Mouse (Mus musculus): ENCODE results near the gene Bnc2. TPM values are rescaled to one million over a fixed set of nuclear protein-coding genes. Genes with fewer than 3 reads are reported as not detected.

Gene Bnc2
- total and polyA plus RNA-seq, 2 experiments from 2014 or later = 6.4 to 15.5 TPM

DNA sequence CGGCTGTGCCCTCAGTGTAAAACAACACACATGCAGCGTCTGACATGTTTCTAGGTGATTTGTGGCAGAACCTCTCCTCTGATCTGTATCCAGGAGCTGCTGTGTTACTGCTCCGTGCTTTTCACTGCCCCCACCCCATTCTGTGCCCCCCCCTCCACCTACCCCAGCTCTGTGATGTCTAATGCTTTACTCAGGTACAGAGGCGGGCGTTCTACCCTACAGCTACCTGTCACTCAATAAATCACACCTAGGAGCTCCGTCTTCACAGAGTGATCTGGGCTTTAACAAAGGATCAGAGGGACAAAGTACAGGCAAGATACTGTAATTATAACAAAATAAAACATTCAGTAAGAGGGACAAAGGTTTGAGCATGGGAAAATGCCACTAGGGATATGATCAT is 192.4 kb downstream of the Bnc2 start:
- no peaks in the 10 kb centered on the region for H3K27me3 ChIP-seq (ENCODE audit: insufficient read depth, low read length)
- no peak overlapping the region for H3K4me3 ChIP-seq (ENCODE audit: low read length)
- H3K9ac ChIP-seq (replicated peaks; ENCODE audit: low read length) = no peak overlapping the region
- H3K27ac ChIP-seq = no peak overlapping the region
- no peaks in the 10 kb centered on the region for H3K4me1 ChIP-seq (ENCODE audit: insufficient read depth, low read length)
- H3K9me3 ChIP-seq (ENCODE audit: low read length) = no peaks in the 10 kb centered on the region
- DNase-seq (ENCODE audit: low spot score) = no peak
- no peak for ATAC-seq
- H3K36me3 ChIP-seq (ENCODE audit: insufficient read depth, low read length) = no peaks in the 10 kb centered on the region
- WGBS = 63% methylated on average over 6 of the region's 6 CpGs
- TF ChIP-seq CTCF (IDR thresholded peaks at IDR 0.05; ENCODE audit: low read depth) = no peak
- no peak overlapping the region for H3K4me2 ChIP-seq (ENCODE audit: low read depth, low read length)

DNA sequence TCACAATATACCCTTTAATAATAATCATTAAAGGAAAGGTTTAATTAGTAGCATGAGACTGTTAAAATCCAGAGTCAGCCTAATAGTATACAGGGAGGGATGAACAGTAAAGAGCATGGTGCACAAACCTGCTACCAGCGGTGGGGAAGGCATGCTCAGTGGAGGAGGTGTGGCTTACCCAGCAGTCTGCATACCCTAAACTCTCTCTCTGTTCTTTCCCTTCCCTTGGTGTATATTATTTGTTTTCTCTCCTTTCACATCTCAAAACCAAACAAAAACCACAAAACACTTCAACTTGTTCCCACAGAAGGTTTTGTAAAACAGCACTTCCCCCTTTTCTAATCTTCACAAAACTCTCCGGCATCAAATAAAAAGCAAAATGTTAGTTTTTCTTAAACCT is 202.4 kb downstream of the Bnc2 start:
- H3K27me3 ChIP-seq (ENCODE audit: insufficient read depth, low read length) = no peaks in the 10 kb centered on the region
- no peaks in the 10 kb centered on the region for H3K36me3 ChIP-seq (ENCODE audit: insufficient read depth, low read length)
- no peak overlapping the region for H3K4me2 ChIP-seq (ENCODE audit: low read depth, low read length)
- H3K9me3 ChIP-seq (ENCODE audit: low read length) = no peaks in the 10 kb centered on the region
- no peak for DNase-seq (ENCODE audit: low spot score)
- no peak overlapping the region for H3K4me3 ChIP-seq (ENCODE audit: low read length)
- no peaks in the 10 kb centered on the region for H3K4me1 ChIP-seq (ENCODE audit: insufficient read depth, low read length)
- no peak overlapping the region for H3K9ac ChIP-seq (replicated peaks; ENCODE audit: low read length)
- TF ChIP-seq CTCF (IDR thresholded peaks at IDR 0.05; ENCODE audit: low read depth) = no peak
- 70% methylated on average over 2 of the region's 2 CpGs for WGBS
- H3K27ac ChIP-seq = no peak overlapping the region
- ATAC-seq = no peak

DNA sequence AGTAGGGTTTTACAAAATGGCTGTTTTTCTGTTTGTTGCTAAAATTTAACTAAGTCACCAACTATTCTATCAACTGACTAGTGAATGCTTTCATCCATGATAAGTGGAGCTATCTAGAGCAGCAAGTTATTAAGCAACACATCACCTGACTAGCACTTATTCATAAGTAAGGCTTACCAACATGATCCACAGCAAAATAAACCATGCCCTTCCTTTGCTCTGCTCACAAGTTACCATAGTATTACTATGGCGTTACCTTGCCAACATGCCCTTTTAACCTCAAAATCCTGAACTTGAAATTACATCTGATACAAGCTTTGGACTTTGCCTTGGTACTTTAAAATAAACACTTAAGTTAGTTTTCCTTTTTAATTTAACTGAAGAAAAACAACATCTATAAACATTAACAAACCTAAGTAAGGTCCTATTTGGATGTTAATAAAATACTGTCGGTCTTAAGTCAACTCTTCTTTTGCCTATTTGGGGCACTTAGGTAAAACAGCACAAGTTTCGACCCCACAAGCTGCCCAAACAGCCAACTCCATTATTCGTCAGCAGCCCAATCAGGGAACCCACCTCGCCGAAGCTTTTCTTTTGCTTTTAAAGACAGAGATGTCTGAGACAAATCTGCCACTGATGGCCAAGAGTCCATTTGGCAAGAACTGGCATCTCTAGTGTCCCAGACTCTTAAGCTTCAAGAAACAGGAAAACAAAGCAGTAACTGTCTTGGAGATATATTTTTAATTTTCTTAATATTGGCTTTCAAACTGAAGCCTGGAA is 204.8 kb downstream of the Bnc2 start:
- ATAC-seq (no peak), DNase-seq (ENCODE audit: low spot score) (no peak)
- Histone ChIP-seq H3K4me1 (ENCODE audit: insufficient read depth, low read length) (no peaks in the 10 kb centered on the region), H3K9me3 (ENCODE audit: low read length) (no peaks in the 10 kb centered on the region), H3K9ac (replicated peaks; ENCODE audit: low read length) (no peak overlapping the region), H3K27ac (no peak overlapping the region), H3K4me2 (ENCODE audit: low read depth, low read length) (no peak overlapping the region), H3K4me3 (ENCODE audit: low read length) (no peak overlapping the region), H3K27me3 (ENCODE audit: insufficient read depth, low read length) (no peaks in the 10 kb centered on the region), H3K36me3 (ENCODE audit: insufficient read depth, low read length) (no peaks in the 10 kb centered on the region)
- TF ChIP-seq CTCF (IDR thresholded peaks at IDR 0.05; ENCODE audit: low read depth) = no peak
- 81% methylated on average over 6 of the region's 6 CpGs for WGBS

GRCm38 (mm10) chr4:84469400-84469799 is 205.7 kb downstream of the Bnc2 start:
- Histone ChIP-seq H3K9me3 (ENCODE audit: low read length) (no peaks in the 10 kb centered on the region), H3K27me3 (ENCODE audit: insufficient read depth, low read length) (no peaks in the 10 kb centered on the region), H3K4me3 (ENCODE audit: low read length) (no peak overlapping the region), H3K27ac (no peak overlapping the region), H3K4me1 (ENCODE audit: insufficient read depth, low read length) (no peaks in the 10 kb centered on the region), H3K9ac (replicated peaks; ENCODE audit: low read length) (no peak overlapping the region), H3K36me3 (ENCODE audit: insufficient read depth, low read length) (no peaks in the 10 kb centered on the region), H3K4me2 (ENCODE audit: low read depth, low read length) (no peak overlapping the region)
- ATAC-seq = no peak
- whole genome bisulfite sequencing = 87% methylated on average over 4 of the region's 4 CpGs
- no peak for DNase-seq (ENCODE audit: low spot score)
- TF ChIP-seq CTCF (IDR thresholded peaks at IDR 0.05; ENCODE audit: low read depth) = no peak

DNA sequence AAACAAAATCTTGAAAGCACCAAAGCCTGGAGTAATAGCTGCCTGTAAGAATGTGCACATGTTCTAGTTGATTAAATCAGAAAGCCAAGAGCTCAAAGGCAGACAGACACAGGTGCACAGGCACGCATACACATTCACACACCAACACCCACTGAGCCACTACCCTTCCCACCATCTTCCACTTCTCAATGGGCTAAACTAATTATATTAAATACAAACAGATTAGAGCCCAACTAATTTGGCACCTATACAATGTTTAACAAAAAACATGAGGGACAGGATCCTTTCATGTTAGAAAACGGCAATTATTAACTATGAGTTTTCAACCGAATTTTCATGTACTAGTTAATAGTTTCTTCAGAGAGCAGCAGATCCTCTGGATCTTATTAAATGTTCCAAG is 207.4 kb downstream of the Bnc2 start:
- Histone ChIP-seq H3K4me1 (ENCODE audit: insufficient read depth, low read length) (no peaks in the 10 kb centered on the region), H3K4me2 (ENCODE audit: low read depth, low read length) (no peak overlapping the region), H3K9me3 (ENCODE audit: low read length) (no peaks in the 10 kb centered on the region), H3K36me3 (ENCODE audit: insufficient read depth, low read length) (no peaks in the 10 kb centered on the region), H3K27me3 (ENCODE audit: insufficient read depth, low read length) (no peaks in the 10 kb centered on the region), H3K9ac (replicated peaks; ENCODE audit: low read length) (no peak overlapping the region), H3K27ac (no peak overlapping the region), H3K4me3 (ENCODE audit: low read length) (no peak overlapping the region)
- no peak for ATAC-seq
- 68% methylated on average over 3 of the region's 3 CpGs for WGBS
- DNase-seq (ENCODE audit: low spot score) = no peak
- TF ChIP-seq CTCF (IDR thresholded peaks at IDR 0.05; ENCODE audit: low read depth) = no peak

GRCm38 (mm10) chr4:84458218-84458560 is 216.9 kb downstream of the Bnc2 start:
- Histone ChIP-seq H3K4me2 (ENCODE audit: low read depth, low read length) (no peak overlapping the region), H3K36me3 (ENCODE audit: insufficient read depth, low read length) (no peaks in the 10 kb centered on the region), H3K27ac (no peak overlapping the region), H3K9me3 (ENCODE audit: low read length) (no peaks in the 10 kb centered on the region), H3K4me1 (ENCODE audit: insufficient read depth, low read length) (no peaks in the 10 kb centered on the region), H3K9ac (replicated peaks; ENCODE audit: low read length) (no peak overlapping the region), H3K4me3 (ENCODE audit: low read length) (no peak overlapping the region), H3K27me3 (ENCODE audit: insufficient read depth, low read length) (no peaks in the 10 kb centered on the region)
- no peak for TF ChIP-seq CTCF (IDR thresholded peaks at IDR 0.05; ENCODE audit: low read depth)
- DNase-seq (ENCODE audit: low spot score) = no peak
- 80% methylated on average over 3 of the region's 3 CpGs for WGBS
- ATAC-seq = no peak

DNA sequence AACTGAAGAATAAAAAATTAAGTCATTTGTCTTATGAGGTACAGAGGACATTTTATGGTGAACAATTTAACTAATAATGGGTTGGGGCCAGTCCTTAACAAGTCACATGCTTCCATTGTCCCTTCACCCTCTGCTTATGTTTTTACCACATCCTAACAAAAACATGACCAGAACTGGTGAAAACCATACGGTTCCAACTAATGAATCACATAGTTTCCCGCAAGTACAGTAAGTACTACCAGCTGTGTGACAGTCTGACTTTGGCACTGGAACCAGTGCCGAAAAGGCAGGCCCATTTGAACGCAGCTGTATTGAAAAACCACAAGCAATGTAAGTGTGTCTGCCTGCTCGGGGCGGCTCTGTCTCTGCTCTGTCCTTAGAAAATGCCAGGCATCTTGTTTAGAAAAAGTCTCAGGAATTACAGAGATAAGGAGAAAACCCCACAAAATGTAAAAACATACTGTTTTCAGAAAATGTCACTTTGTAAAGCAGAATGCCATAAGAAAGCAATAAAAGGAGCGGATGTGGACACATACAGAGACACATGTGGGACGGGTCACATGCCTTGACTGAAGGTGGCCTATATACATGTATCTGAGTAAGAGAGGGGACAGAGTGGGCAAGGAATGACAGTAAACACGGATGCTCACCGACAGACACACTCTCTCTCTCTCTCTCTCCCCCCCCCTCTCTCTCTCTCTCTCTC is 217.4 kb downstream of the Bnc2 start:
- TF ChIP-seq CTCF (IDR thresholded peaks at IDR 0.05; ENCODE audit: low read depth) = no peak
- 79% methylated on average over 10 of the region's 10 CpGs for WGBS
- ATAC-seq = no peak

More for the DNA sequence above, 217.4 kb downstream of the Bnc2 start:
- no peaks in the 10 kb centered on the region for H3K27me3 ChIP-seq (ENCODE audit: insufficient read depth, low read length)
- no peak for DNase-seq (ENCODE audit: low spot score)
- H3K9me3 ChIP-seq (ENCODE audit: low read length) = no peaks in the 10 kb centered on the region
- no peaks in the 10 kb centered on the region for H3K36me3 ChIP-seq (ENCODE audit: insufficient read depth, low read length)
- no peak overlapping the region for H3K27ac ChIP-seq
- H3K9ac ChIP-seq (replicated peaks; ENCODE audit: low read length) = no peak overlapping the region
- no peak overlapping the region for H3K4me3 ChIP-seq (ENCODE audit: low read length)
- H3K4me1 ChIP-seq (ENCODE audit: insufficient read depth, low read length) = no peaks in the 10 kb centered on the region
- no peak overlapping the region for H3K4me2 ChIP-seq (ENCODE audit: low read depth, low read length)

Measured in hindbrain, postnatal 0 days (tissue).